8 mouse cellular contexts compared by ENCODE assay signal in genomic region chr11:24077795-24078705, GRCm38 (mm10). TPM values are rescaled to one million over a fixed set of nuclear protein-coding genes. Genes with fewer than 3 reads are reported as not detected.
DNase-seq lines count a peak whose midpoint lies in the region; ATAC-seq and TF ChIP-seq lines count a peak whose summit lies in the region.

Bcl11a (plus strand) TSS chr11:24078056.

- no peaks in the 10 kb centered on the region for H3K36me3 ChIP-seq in forebrain, postnatal 0 days (ENCODE audit: insufficient read depth)
- no peaks in the 10 kb centered on the region for H3K36me3 ChIP-seq in liver, embryonic 12.5 days
- H3K36me3 ChIP-seq in myocyte (ENCODE audit: control insufficient read depth, insufficient read depth): no peaks in the 10 kb centered on the region

- H3K4me1 ChIP-seq in forebrain, postnatal 0 days (ENCODE audit: insufficient read depth): peaks cover 6% of the 10 kb centered on the region; the same call in 1 of the 2 replicates
- H3K4me1 ChIP-seq in liver, embryonic 12.5 days: peaks cover 49% of the 10 kb centered on the region

- no peaks in the 10 kb centered on the region for H3K9me3 ChIP-seq in forebrain, postnatal 0 days (ENCODE audit: low read length)
- H3K9me3 ChIP-seq in liver, embryonic 12.5 days (replicated peaks): no peaks in the 10 kb centered on the region

- H3K4me2 ChIP-seq in forebrain, postnatal 0 days (ENCODE audit: low read depth): peak within 1 kb of the TSS; percentile 98
- H3K4me2 ChIP-seq in liver, embryonic 12.5 days: peak within 1 kb of the TSS; percentile 97
- peak within 1 kb of the TSS; percentile 95 for H3K4me2 ChIP-seq in myocyte (ENCODE audit: low read depth)

- peak within 1 kb of the TSS; percentile 96 for H3K9ac ChIP-seq in forebrain, postnatal 0 days
- peak within 1 kb of the TSS; percentile 87 for H3K9ac ChIP-seq in liver, embryonic 12.5 days

- TF ChIP-seq CTCF in forebrain, postnatal 0 days (IDR thresholded peaks at IDR 0.05; ENCODE audit: low read depth): no peak

- no peaks in the 10 kb centered on the region for H3K79me2 ChIP-seq in myocyte (ENCODE audit: control insufficient read depth, insufficient read depth)

- no peaks in the 10 kb centered on the region for H3K27me3 ChIP-seq in forebrain, postnatal 0 days (ENCODE audit: insufficient read depth, low read length)
- peaks cover 20% of the 10 kb centered on the region for H3K27me3 ChIP-seq in liver, embryonic 12.5 days (replicated peaks)
- peaks cover 77% of the 10 kb centered on the region for H3K27me3 ChIP-seq in myocyte (ENCODE audit: control insufficient read depth, insufficient read depth, insufficient read length)

- peak within 1 kb of the TSS; percentile 69 for H3K4me3 ChIP-seq in forebrain, postnatal 0 days (ENCODE audit: low read depth, low read length)
- peak within 1 kb of the TSS; percentile 76 for H3K4me3 ChIP-seq in liver, embryonic 12.5 days
- peak within 1 kb of the TSS; percentile 18 for H3K4me3 ChIP-seq in myocyte

- peak; percentile 2; the same call in 1 of the 2 replicates for ATAC-seq in forebrain, postnatal 0 days
- ATAC-seq in liver, embryonic 12.5 days: peak; percentile 27
- ATAC-seq in activated CD4-positive, CD25-positive, alpha-beta regulatory T cell, adult 4 months: no peak

- H3K27ac ChIP-seq in forebrain, postnatal 0 days (ENCODE audit: low read depth, low read length): peak within 1 kb of the TSS; percentile 99
- H3K27ac ChIP-seq in liver, embryonic 12.5 days: peak within 1 kb of the TSS; percentile 90

- under 1% methylated on average over 47 of the region's 51 CpGs for WGBS in forebrain, postnatal 0 days
- WGBS in liver, embryonic 12.5 days (ENCODE audit: insufficient replicate concordance): under 1% methylated on average over 39 of the region's 51 CpGs

- peak; percentile 96 for DNase-seq in heart, adult 11 months
- DNase-seq in heart, postnatal 25 days (ENCODE audit: low spot score): no peak
- peak; percentile 75 for DNase-seq in adrenal gland, postnatal 14 days
- peak; percentile 81 for DNase-seq in forebrain, postnatal 0 days
- peak; percentile 13 for DNase-seq in kidney, adult 18-20 months

- no peak within 1 kb of the TSS for H3ac ChIP-seq in myocyte (ENCODE audit: control insufficient read depth, insufficient read length)

- intact Hi-C loops in heart, postnatal 25 days (cut with DNase I): no loop called here

- TF ChIP-seq POLR2A in myocyte (IDR thresholded peaks at IDR 0.05; ENCODE audit: insufficient read length, low read depth): no peak

TF ChIP-seq in myocyte, 11 proteins besides CTCF, POLR2A, EP300 and RAD21:
- no peak for TF ChIP-seq CEBPB (IDR thresholded peaks at IDR 0.05; ENCODE audit: insufficient read depth, poor library complexity, severe bottlenecking)
- TF ChIP-seq USF1 (IDR thresholded peaks at IDR 0.05; ENCODE audit: low read depth): no peak
- TF ChIP-seq MYOD1 (IDR thresholded peaks at IDR 0.05; ENCODE audit: control insufficient read depth in 1 of 3, insufficient read length in 2 of 3, low read depth in 2 of 3): no peak
- TF ChIP-seq MAX (IDR thresholded peaks at IDR 0.05; ENCODE audit: low read depth): no peak
- no peak for TF ChIP-seq SRF (IDR thresholded peaks at IDR 0.05; ENCODE audit: control insufficient read depth, insufficient read length, low read depth)
- TF ChIP-seq E2F4 (IDR thresholded peaks at IDR 0.05; ENCODE audit: insufficient read depth): no peak
- TF ChIP-seq MYOG (IDR thresholded peaks at IDR 0.05; ENCODE audit: control insufficient read depth in 1 of 3, insufficient read depth in 1 of 3, insufficient read length in 2 of 3, low read depth in 2 of 3): no peak
- TF ChIP-seq REST (IDR thresholded peaks at IDR 0.05; ENCODE audit: insufficient read depth, insufficient read length): no peak
- no peak for TF ChIP-seq POLR2AphosphoS2 (IDR thresholded peaks at IDR 0.05; ENCODE audit: insufficient read length, low read depth)
- TF ChIP-seq TCF12 (IDR thresholded peaks at IDR 0.05; ENCODE audit: insufficient read depth, poor library complexity, severe bottlenecking): no peak
- no peak for TF ChIP-seq TCF3 (IDR thresholded peaks at IDR 0.05; ENCODE audit: insufficient read length, low read depth)

RNA-seq across cellular contexts. Expression of gene Bcl11a, which starts in this region (rescaled TPM):
- 1 to 10 TPM; 4.2 to 4.7 TPM for total RNA-seq in heart, postnatal 25 days (2021)
- total RNA-seq in adrenal gland, postnatal 14 days (2021): 5.1 and 9.7 TPM in 2 replicates
- total RNA-seq in forebrain, postnatal 0 days (2014; rRNA removed): 70.8 and 85.9 TPM in 2 replicates
- 173 and 174 TPM in 2 replicates for polyA plus RNA-seq in forebrain, postnatal 0 days (2015; fragmentation: Nextera tagmentation; extraction: Ambion mirVana)
- 53.4 and 53.5 TPM in 2 replicates for polyA plus RNA-seq in liver, embryonic 12.5 days (2016; fragmentation: Nextera tagmentation; extraction: Ambion mirVana)
- polyA plus RNA-seq in myocyte (2012; fragmentation: generic; extraction: Trizol): not detected
- polyA plus RNA-seq in activated CD4-positive, CD25-positive, alpha-beta regulatory T cell, adult 4 months (2017; shearing (Covaris generic)): under 1 TPM; 0.37 to 0.96 TPM

Comparison
In these comparisons a context has a peak if more than half of its experiments do, and no peak if none do; other contexts are left out.
1. RNA of gene Bcl11a (polyA plus RNA-seq): 173 to 174 TPM in forebrain, postnatal 0 days and 53.4 to 53.5 TPM in liver, embryonic 12.5 days; 0.37 to 0.96 TPM in activated CD4-positive, CD25-positive, alpha-beta regulatory T cell, adult 4 months and not detected in myocyte (single experiment); every median in the first group is over 10 times any median in the second.
2. H3K4me3 ChIP-seq: peak in every context shown above with its lines; median percentile 76 in liver, embryonic 12.5 days; 69 in forebrain, postnatal 0 days; 18 in myocyte.
3. Peak in every context shown above with its lines, with median percentiles within 50 percentile points of each other: H3K4me2 ChIP-seq.